Mouse (Mus musculus) limb, embryonic 11.5 days (tissue): ENCODE measurements around the gene Gm28870. TPM values are rescaled to one million over a fixed set of nuclear protein-coding genes. Genes with fewer than 3 reads are reported as not detected.
"Not testable (repeated sequence)": the region's sequence is repeated elsewhere in the genome, so short reads cannot be mapped to it uniquely, and the experiment has no call there.

ENCODE experiments used
- ATAC-seq: fragments of 200-750 bp; cut with Nextera tagmentation; 2 replicates; pipeline ENCODE4 v1.8.0; 2017; ENCODE audit warnings: low read depth; ENCODE audit not compliant: insufficient number of reproducible peaks, low FRiP score, low TSS enrichment
- DNase-seq: peaks from one replicate; pipeline ENCODE4 v3.0.0-alpha.2; 2015; ENCODE audit warnings: low spot score
- H3K27ac ChIP-seq: fragments of 300-500 bp; sonication (generic); replicated peaks from 2 replicates; pipeline ENCODE4 v1.5.1; 2014; ENCODE audit warnings: low read depth, mild to moderate bottlenecking, low read length
- H3K27me3 ChIP-seq: fragments of 300-500 bp; sonication (generic); 2 replicates; pipeline ENCODE4 v1.6.1; 2014; ENCODE audit warnings: mild to moderate bottlenecking, low read length, mixed read lengths; ENCODE audit not compliant: control insufficient read depth, insufficient read depth
- H3K36me3 ChIP-seq: fragments of 300-500 bp; sonication (generic); 2 replicates; pipeline ENCODE4 v1.6.1; 2014; ENCODE audit warnings: mild to moderate bottlenecking, low read length, moderate library complexity, mixed read lengths; ENCODE audit not compliant: control insufficient read depth, insufficient read depth
- H3K4me1 ChIP-seq: fragments of 300-500 bp; sonication (generic); 2 replicates; pipeline ENCODE4 v1.6.1; 2014; ENCODE audit warnings: low read length, mixed read lengths; ENCODE audit not compliant: control insufficient read depth, insufficient read depth
- H3K4me2 ChIP-seq: fragments of 300-500 bp; sonication (generic); 2 replicates; pipeline ENCODE4 v1.6.1; 2014; ENCODE audit warnings: low read depth, mild to moderate bottlenecking, moderate library complexity; ENCODE audit not compliant: severe bottlenecking
- H3K4me3 ChIP-seq: fragments of 300-500 bp; sonication (generic); 2 replicates; pipeline ENCODE4 v1.5.1; 2014; ENCODE audit warnings: low read depth, low read length
- H3K9ac ChIP-seq: fragments of 300-500 bp; sonication (generic); 2 replicates; pipeline ENCODE4 v1.6.1; 2014; ENCODE audit warnings: mild to moderate bottlenecking, low read length
- H3K9me3 ChIP-seq: fragments of 300-500 bp; sonication (generic); 2 replicates; pipeline ENCODE4 v1.6.1; 2016; ENCODE audit warnings: low read length; ENCODE audit not compliant: control insufficient read depth
- WGBS: fragments of 180-500 bp; shearing (Covaris S2); extraction: QIAGEN DNeasy Blood & Tissue Kit; methylation state at CpG from one replicate; pipeline ENCODE4 v1.1.7; 2014; 5-methylcytosine and 5-hydroxymethylcytosine counted together
- polyA plus RNA-seq: library from polyadenylated mRNA; unstranded; fragments of >200 nt; fragmentation: Nextera tagmentation; extraction: Ambion mirVana; gene quantifications from 2 replicates; pipeline ENCODE4 v1.2.1, GENCODE M21; 2014

The Gm28870 gene
- not detected in 2 replicates for polyA plus RNA-seq

DNA sequence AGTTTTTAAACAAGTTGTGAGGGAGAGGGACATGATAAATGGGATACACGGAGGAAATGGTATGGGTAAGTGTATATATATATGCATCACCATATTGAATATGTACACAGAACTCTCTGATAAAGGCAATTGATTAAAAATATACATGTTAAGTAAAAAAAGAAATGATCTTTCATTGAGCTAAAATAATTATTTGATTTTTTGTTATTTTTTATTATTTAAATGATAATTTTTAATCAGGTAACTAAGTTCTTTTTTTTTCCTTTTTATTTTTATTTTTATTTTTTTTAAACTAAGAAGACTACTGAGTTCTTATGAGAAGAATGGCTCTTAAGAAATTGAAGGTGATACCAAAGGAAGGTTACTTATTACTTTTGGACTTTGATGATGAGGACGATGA is at the start of gene Gm28870:
Gene Gm28870 (plus strand): TSS at position 301 of the 400 bp plus-strand sequence.
- not testable (repeated sequence) for H3K27ac ChIP-seq, H3K36me3 ChIP-seq, H3K9ac ChIP-seq, H3K9me3 ChIP-seq, H3K27me3 ChIP-seq, ATAC-seq, H3K4me3 ChIP-seq, DNase-seq, H3K4me2 ChIP-seq, H3K4me1 ChIP-seq
- no CpG with 5 or more reads among the region's 2 CpGs for WGBS
